Mouse (Mus musculus) MN1 (cell line): Measurements from ENCODE around the gene Hist1h4i.

Experiments
- DNase-seq: peaks from one replicate; pipeline ENCODE4 v3.0.0-alpha.2; 2016; ENCODE audit warnings: low spot score

Hist1h4i gene

DNA sequence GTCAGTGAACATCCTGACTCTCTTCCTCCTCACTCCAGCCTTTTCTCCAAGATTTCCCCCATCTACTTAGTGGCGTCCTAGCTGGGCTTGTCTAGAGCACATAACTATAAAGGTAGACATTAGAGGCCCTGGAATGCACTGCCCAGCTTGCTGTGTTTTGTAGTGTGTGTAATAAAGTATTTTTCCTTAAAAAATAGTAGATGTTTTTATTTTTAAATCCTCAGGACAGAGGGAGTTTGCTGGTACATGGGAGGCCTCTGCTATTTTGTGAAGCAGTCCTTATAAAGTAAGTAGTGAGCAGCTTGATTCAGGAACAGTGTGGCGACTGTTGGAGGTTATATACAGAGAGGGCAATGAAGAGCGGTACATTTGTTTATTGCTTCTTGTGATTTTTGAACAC, 32.5 kb downstream of the Hist1h4i start:
- no peak for DNase-seq

DNA sequence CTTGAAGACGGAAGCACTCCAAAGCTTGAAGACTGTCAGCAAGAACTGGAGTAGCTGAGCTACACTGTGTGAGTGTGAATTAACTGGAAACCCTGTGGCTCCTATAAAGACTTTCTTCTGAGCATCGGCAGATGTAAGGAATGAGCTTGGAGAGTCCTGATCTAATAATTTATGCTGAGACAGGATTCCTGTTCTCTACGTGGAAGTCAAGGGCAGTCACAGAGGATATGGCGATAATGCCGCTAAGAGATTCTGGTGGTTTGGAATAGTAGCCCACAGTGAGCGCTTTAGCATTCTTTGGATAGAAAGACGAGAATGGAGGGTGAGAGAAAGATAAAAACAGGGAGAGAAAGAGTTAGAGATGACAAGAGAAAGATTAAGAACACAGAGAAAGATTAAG, 33.3 kb downstream of the Hist1h4i start:
- DNase-seq, result no peak

DNA sequence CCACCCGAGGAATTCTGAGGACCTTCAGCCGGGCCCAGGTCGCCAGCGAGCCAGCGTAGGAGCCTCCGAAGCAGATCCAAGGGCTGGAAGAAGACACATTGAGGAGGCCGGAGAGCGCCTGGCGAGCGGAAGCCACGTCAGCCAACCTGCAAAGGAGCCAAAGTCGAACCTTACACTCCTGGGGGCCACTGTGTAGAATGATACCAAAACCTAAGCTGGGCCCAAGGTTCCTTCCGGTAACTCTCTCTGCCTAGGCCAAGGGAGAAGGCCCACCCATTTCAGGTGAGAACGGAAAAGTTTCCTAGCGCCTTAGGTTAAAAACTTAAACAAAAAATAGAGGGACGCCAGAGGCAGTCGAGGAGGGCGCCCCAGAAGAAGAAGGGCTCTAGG, 34.0 kb downstream of the Hist1h4i start:
- no peak for DNase-seq

DNA sequence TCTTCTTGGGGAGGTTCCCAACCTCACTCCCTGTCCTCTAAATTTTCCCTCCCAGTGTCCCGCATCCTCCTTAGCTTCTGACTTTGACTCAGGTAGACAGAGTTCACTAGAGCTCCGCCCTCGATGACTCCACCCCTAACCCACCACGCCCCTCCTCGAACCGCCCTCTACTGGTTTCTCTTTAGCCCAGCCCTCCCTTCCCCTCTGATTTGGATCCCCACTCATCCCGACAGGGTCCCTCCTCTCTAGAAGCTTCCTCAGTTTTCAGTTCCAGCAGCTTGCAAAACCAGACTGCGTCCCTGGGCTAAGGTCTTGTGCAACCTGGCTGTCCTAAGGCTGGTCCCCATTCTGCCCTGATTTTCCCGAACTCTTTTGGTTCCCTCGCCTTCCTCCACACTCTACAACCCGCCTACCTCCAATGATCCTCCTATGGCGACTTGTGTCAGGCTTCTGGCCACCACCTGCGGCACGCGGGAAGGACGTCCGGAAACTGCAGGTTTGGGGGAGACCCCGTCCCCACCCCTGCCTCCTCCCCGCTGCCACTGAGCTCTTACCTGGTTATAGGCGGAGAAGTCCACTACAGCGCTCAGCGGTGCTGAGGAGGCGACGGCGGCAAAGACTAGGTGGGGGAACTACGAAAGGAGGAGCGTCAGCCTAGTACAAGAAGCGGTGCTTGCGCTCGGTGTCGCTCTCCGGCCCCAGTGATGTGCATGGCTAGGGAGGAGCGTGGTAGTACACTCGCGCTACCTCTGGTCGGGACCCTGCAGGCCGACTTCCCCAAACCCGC, 34.6 kb downstream of the Hist1h4i start:
- DNase-seq, result peak; percentile 70

DNA sequence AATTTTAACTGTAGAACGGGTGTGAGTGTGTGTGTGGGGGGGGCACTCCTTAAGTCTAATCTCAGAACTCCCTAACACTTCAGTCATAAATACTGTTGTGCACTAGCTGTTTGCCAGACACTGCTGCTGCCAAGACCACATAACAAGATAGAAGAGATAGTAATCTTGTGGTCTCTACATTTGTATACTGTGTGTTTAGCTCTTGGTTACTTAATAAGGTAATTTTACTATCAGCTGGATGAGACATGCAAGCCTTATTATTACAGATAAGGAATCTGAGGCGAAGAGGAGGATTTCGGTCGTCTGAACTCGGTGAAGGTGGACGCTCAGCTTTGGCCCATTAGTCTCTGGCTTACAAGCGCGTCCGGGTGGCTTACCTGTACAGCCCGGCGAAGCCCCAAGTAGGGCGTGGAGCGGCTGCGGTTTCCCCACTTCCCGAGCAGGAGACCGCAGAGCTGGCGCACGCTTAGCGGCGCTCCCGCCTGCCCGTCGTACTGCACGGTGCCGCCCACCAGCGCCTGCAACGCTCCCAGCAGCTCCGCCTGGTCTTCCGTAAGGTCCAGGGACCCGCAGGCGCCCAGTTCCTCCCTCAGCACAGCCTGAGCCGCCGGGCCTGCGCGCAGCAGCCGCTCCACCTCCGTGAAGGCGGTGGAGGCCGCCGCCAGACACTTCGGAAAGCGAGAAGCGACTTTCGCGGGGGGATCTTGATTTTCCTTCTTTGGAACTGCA, 35.4 kb downstream of the Hist1h4i start:
- peak; percentile 67 for DNase-seq

DNA sequence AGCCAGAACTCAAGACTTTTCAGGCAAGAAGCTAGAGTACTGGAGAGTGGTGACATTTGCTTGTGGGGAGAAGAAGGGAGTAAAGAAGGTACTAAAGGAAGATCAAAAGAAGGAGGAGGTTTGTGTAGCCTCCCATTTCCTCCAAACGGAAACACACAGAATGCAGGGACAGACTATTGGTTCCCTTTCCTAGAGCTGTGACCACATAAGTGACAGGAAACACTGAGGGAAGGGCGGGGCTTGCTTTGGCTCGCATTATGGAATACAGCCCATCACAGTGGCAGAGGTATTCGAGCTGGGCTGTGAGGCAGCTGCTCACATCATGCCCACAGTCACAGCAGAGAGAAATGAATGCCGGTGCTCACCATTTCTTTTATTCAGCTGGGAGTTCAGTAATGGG, 39.3 kb downstream of the Hist1h4i start:
- no peak for DNase-seq

DNA sequence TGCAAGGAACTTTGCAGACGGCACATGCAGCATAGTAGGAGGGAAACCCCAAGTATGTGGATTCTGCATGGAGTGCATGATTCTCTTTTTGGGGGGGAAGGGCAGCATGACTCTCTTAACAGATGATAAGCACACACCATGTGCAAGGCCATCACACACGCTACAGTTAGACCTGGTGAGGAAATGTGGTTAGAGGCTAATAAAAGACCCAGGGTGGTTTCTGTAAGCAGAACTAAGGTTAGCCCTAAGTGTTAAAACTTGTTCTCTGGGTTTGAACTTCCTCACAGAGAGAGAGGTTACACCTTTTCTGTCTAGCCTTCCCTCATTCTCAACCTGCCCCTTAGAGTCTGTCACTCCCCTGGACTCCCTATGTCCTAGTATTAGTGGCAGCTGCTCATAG, 39.8 kb downstream of the Hist1h4i start:
- no peak for DNase-seq

DNA sequence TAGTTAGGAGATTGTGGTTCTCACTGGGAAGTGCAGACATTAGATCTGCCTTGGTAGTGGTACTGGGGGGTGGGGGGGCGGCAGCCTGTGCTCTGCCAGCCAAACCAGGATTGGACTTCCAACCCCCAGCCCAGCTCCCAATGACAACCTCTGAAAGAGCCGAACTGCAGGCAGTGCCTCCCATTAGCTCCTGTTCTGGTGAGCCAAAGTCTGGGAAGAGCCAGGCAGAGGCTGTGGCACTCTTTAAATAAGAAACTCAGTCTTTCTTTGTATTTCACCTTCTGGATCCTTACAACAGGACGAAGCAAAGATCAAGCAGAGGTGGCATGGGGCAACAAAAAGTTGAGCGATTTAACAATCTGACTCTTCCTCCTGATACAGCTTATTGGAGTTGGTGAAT, 42.0 kb downstream of the Hist1h4i start:
- no peak for DNase-seq

DNA sequence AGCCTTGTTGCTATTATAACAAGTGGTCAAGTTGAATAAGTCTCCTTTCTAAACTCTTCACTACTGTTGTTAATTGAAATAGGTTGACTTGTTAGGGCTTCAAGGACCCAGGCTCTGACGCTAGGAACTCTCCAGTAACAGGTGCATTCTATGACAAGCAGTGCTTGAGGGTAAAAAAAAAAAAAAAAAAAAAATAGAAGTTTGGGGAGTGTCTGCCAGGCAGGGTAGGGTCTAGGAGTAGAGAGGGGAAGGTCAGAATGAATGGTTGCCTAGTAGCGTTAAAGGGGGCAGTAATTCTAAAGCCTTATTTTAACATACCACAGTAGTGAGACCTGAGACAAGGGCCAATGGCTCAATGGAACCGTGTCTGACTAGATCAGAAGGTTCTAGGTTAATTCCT, 42.8 kb downstream of the Hist1h4i start:
- DNase-seq, result no peak

DNA sequence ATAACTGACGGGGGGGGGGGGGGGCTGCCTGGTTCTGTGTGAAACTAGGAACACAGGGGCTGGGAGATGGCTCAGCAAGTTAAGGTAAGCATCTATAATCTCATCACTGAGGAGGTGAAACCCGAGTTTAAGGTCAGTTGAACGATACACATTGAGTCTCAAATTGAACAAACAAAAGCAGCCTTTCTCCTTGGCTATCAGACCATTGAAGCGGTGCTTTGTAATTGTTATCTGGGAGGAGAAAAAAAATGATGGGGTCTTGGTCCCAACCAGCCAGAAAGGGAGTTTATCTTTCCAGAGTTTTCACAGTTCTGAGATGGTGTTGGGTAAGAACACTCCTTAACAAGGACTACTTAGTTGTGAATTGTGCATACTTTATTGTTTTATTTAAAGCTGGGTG, 43.3 kb downstream of the Hist1h4i start:
- no peak for DNase-seq

DNA sequence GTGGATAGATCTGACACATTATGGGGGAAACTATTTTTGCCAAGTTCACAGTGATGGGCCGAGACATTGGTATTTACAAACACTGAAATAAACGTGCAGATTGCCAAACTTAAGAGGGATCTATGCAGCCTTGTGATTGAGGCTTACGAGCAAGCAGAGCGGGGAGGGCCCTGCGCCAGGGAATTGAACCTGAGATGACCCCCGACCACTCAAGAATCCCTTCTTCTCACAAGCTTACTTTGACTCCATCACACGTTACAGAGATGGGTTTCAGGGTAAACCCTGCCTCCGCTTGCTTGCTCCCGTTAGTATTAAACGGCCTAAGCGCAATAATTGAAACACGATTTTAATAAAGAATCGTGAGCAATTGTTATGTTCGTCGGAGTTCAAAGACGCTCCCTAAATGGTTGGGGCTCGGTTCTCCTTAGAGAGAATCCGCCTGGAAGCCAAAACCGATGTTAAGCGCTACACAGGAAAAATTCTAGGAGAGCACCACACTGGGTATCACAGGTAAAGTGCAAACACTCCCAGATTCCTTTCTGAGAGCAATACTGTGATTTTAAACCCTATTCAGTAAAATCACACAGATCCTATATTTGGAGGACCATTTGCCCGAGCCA, 43.9 kb downstream of the Hist1h4i start:
- DNase-seq, result no peak

DNA sequence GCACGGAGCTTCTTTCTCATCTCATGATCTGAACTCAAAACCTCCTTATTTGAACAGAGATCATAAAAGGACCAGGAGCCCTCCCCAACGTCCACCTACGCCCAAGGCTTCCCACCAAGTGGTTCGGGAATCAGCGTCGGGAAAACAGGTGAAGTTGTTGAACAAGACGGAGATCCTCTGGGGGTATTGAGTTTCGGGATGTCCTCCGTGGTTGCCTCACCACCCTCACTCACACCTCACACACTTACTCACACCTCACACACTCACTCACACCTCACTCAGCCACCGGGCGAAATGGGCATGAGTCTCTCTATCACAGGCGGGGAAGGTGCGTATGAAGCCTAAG, 44.3 kb downstream of the Hist1h4i start:
- no peak for DNase-seq

DNA sequence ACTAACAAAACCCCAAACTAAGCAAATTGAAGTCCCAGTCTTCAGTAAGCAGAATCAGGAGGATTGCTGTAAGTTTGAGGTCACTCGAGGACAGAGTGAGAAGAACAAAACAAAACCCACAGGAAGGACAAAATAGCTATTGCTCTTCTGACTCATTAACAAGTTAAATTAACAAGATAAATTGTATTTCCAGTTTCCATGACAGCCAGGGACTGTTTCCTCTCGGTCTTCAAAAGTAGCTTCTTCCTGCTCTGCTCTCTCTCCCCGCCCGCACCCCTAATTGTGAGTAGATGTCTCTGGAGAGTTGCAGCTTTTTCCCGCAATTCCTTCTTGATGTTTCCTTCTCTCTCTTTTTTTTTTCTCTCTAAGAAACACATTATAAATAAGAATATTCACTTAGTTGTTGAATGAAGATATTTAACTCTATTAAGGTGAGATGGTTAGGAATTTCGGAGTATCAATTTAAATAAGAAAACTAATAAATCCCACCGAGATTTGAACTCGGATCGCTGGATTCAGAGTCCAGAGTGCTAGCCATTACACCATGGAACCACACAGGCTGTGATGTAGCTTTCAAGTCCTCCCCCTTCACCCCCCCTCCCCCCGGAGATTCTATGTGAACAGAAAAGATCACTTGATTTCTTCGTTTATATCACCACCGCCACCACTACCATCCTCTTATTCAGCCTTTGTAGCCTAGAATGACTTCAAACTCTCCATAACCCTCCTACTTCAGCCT, 44.9 kb downstream of the Hist1h4i start:
- DNase-seq, result peak; percentile 65

DNA sequence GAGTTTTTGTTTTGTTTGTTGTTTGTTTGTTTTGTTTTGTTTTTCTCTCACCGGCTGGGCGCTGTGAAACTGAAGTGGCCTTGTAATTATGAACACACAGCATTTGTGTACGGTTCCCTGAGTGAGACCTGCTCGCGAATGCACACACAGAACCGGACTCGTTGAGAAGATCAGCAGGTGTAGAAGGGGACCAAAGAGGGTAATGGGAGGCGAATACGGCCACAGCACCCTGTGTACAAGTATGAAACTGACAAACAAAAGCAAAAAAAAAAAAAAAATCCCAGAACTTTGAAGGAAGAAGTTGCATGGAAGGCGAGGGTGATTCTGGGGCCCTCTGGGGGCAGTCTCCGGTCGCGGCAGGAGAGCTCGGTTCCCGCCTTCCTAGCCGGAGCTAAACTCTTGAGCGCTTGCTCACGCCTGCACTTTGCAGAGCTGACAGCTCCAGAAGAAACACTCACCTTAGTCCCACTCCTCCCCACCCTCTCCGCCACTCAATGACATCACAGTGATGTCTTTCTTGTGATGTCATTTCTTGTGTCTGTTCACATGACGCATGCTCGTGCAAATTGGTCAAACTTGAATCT, 45.7 kb downstream of the Hist1h4i start:
- DNase-seq, result peak; percentile 70

DNA sequence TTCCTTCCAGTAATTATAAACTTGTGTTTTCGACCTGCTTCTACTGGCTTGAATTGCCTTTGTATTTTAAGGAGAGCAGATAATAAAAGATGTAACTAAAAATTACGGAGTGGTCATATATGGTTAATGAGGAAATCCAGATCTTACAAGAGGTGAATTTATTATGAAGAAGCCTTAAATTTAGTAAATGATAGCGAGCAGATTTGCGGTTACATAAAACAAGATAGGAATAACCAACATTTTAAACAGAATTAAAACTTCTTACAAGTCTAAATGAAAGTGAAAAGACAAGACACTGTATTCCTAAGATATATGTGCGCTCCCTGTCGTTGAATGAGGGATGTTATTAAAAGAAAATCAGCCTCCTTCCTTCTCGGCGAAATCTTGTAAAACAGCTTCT, 46.3 kb downstream of the Hist1h4i start:
- DNase-seq, result no peak

DNA sequence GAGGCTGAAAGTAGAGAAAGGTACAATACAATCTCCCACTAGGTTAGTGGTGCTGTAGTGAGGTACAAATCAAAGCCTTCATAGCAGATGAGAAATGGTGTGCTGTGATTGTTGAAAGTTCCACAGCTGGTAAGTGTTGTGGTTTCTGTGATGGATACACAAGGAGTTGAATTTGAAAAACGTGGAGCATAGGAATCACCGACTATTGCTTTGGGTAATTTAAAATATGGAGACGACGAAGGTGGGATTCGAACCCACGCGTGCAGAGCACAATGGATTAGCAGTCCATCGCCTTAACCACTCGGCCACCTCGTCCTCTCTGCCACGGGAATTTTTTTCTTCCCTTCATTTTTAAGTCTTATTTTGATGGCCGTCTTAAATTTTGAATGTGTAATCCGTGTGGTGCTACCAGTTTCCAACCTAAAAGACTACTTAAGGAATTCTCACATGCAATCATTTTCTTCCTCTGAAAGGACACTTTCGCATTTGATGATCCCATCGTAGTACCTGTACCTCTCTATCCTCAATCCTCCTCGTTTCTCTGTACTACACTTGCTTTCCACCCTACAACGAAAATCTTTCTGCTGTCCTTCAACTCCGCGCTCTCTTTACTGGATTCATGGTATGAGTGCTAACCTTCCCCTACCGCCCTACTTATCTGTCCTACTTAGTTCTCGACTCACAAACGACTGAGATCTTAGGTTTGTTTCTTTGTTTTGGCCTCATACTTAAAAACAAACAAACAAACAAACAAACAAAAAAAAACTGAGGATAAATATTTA, 47.0 kb downstream of the Hist1h4i start:
- DNase-seq, result peak; percentile 76

DNA sequence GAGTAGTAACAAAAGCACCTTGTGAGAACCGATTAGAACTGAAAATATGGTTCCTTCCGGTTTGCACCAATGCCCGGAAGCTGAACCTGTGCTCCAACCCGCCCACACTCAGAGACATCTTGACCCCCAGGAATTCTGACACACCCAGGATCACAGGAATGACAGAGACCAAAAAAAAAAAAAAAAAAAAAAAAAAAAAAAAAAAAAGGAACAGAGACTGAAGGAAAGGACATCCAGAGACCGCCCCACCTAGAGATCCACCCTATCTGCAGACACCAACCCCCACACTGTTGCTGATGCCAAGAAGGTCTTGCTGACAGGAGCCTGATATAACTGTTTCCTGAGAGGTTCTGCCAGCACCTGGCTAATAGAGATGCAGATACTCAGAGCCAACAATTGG, 48.6 kb downstream of the Hist1h4i start:
- no peak for DNase-seq
